Mouse (Mus musculus): Measurements from ENCODE around the gene Gm3159. TPM values are rescaled to one million over a fixed set of nuclear protein-coding genes. Genes with fewer than 3 reads are reported as not detected.
A peak's percentile ranks its signal among the peaks of the same experiment; 100 is the strongest.
"Not testable (repeated sequence)": the region's sequence is repeated elsewhere in the genome, so short reads cannot be mapped to it uniquely, and the experiment has no call there.

Gm3159 gene
- not detected for total RNA-seq (2021)
- long read RNA-seq, experiment 1, result 0 reads
- long read RNA-seq, experiment 2, result 0 reads

DNA sequence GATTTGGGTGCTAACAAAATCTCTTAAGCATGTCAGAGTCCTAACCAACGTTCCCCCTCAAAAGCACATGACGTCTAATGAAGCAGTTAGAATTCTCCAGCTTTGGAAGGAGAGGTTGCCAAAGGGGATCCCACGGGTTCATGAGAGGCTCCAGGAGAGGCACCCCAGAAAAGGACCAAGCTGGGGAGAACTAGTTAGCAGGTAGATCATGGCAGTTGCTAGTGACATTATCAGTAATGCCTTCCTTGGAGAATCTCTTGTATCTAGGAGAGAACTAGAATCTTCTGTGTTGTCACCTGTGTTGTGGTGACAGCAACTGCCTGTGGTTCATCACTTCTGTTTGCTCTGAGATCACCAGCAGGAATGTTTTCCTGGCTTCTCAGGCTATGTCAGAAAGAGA, at the start of gene Gm3159:
Gene Gm3159, plus strand, starts transcription at position 301 of the 400 bp plus-strand sequence.
- not testable (repeated sequence) for DNase-seq

DNA sequence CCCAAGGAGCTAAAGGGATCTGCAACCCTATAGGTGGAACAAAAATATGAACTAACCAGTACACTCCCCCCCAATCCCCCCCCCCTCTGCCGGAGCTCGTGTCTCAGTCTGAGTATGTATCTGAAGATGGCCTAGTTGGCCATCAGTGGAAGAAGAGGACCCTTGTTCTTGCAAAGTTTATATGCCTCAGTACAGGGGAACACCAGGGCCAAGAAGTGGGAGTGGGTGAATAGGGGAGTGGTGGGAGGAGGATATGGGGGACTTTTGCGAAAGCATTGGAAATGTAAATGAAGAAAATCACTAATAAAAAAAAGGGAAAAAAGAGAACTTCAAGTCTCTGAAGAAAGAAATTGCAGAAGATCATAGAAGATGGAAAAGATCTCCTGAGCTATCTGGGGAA, 28.3 kb upstream of the Gm3159 start:
- DNase-seq, result not testable (repeated sequence)

DNA sequence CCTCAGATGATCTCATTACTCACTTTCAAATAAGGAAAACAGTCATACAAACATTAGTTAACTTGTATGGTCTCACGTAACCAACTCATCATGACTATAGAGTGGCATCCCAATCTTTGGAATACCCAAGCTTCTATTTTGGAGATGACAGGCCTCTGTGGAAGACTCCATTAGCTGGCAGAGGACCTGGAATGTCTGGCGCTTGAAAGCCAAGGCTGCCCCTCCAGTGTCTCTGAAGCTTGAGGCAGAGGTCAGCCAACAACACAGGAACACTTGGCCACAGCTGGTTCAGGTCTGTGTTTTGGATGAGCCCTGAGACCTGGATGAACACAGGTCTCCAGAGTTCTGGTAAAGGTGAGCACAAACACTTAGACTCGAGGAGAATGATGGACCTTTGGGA, 27.6 kb upstream of the Gm3159 start:
- DNase-seq, result not testable (repeated sequence)

DNA sequence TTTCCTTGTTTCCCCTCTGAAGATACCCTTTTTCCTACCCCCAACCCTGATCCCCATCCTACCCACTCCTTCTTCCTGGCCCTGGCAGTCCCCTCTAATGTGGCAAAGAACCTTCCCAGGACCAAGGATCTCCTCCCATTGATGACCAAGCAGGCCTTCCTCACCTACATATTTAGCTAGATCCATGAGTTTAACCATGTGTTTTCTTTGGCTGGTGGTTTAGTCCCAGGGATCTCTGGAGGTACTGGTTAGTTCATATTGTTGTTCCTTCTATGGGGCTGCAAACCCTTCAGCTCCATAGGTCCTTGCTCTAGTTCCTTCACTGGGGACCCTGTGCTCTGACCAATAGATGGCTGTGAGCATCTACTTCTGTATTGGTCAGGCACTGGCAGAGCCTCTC, 19.5 kb upstream of the Gm3159 start:
- not testable (repeated sequence) for DNase-seq

DNA sequence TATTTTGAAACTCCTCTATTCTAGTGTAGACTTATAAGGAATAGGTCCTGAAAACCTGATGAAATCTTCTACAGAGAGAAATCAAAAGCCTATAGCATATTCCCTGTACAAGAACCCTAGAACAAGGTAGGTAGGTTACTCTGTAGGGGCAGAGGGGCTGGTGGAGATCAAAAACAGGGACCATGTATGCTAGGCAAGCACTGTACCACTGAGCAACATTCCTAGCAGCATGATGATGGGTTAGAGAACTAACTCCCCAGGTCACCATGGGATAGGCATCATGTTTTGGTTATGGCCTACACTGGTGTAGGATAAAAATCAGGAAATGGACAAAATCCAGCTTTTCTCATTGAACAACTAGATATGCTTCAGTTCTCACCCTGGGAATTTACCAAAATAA, 11.7 kb upstream of the Gm3159 start:
- DNase-seq, result not testable (repeated sequence)

DNA sequence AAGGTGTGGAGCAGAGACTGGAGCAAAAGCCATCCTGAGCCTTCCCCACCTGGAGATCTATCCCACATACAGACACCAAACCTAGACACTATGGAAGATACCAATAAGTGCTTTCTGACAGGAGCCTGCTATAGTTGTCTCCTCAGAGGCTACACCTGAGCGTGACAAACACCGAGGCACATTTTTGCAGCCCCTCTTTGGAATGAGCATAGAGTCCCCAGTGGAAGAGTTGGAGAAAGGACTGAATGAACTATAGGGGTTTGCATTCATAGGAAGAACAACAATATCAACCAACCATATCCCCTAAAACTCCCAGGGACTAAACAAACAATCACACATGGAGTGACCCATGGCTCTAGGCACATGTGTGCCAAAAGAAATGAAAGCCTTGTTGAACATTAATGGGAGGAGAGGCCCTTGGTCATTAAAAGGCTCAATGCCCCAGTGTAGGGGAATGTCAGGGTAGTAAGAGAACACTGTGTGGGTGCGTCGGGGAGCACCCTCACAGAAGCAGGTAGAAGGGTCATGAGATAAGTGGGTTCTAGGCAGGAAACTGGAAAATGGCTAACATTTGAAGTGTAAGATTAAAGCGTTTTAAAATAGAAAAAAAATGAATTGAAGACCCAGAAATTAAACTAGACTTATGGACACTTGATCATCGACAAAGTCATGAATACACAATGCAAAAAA, 4.3 kb upstream of the Gm3159 start:
- not testable (repeated sequence) for DNase-seq

DNA sequence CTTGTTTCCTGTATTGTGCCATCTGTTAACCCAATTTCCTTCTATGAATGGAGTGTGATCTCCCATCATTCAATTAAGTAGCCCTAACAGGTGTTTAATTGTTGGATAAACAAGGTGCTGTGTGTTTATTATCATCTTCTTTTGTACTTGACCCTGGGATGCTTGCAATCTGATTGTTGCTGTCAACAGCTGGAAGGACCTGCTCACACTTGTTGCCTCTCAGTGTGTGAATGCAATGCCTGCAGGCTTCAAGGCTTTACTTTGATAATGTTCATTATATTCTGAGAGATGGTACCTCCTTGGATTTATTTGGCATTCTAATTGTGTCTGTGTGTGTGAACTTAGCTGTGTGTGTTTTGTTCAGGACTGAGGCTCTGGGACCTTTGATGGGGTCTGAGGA, 1.3 kb downstream of the Gm3159 start:
- not testable (repeated sequence) for DNase-seq

DNA sequence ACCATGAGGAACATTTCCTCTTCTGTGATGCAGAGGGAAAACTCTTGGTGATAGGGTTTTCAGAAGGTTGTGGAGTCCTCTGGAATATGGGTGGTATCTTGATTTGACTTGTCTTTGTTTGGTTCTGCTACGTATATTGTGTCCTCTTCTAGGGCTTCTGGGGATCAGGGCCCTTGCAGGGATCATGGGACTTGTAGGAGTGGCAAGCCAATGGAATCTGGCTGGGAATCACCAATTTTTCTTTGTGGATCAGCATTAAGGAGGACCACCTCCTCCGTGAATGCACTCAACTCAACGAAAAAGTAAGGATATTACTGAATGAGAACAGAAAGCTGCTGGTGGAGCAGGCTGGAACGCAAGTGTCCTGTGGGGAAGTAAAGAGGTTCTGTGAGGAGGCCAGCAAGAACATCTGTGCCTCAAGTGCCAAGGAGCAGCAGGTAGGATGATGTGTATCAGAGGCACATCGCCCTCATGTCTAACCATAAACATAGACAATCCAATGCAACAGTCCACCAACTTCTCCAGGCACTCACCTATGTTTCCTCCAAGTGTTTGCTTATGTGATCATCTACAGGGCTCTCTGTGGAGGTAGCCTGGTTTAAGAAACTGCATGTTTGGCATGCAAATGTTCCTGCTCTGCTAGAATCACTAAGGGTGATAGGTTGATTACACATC, 2.9 kb downstream of the Gm3159 start:
- not testable (repeated sequence) for DNase-seq

DNA sequence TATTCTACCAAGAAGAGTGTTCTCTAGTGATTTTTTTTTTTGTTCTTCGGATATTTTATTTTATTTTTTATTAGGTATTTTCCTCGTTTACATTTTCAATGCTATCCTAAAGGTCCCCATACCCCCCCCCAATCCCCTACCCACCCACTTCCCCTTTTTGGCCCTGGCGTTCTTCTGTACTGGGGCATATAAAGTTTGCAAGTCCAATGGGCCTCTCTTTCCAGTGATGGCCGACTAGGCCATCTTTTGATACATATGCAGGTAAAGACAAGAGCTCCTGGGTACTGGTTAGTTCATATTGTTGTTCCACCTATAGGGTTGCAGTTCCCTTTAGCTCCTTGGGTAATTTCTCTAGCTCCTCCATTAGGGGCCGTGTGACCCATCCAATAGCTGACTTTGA, 3.9 kb downstream of the Gm3159 start:
- not testable (repeated sequence) for DNase-seq

DNA sequence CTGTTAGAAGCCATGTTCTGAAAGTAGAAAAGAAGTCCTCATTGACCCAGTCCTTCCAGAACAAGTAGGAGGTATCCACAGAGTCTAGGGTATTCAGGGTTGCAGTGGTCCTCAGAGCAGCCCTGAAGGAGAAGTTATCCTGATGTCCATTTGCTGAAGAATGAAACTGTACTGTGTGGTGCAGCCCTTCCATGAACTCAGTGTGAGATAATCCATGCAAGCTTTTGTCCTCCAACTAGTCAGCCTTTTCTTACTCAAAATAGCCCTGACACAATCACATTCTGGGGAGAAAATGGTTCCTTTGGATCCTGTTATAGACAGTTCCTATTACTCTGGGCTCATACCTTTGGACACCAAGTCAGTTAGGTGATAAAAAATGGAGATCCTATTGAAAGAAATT, 6.5 kb downstream of the Gm3159 start:
- not testable (repeated sequence) for DNase-seq

DNA sequence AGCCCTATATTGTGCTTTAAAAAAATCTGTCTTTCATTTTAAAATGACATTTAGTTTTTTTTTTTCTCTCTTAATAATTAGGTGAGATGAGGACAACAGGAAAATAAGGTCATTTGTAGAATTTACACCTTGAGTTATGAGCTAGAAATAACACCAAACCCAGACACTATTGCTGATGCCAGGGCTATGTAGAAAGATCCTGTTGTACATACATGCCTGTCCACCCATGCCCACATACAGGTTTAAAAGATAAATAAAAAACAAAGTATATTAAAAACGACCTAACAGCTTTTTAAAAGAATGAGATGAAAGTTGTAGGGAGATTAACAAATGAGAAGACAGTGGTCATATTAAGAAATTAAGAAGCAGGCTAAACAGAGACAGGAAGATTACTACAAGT, 12.6 kb downstream of the Gm3159 start:
- not testable (repeated sequence) for DNase-seq

DNA sequence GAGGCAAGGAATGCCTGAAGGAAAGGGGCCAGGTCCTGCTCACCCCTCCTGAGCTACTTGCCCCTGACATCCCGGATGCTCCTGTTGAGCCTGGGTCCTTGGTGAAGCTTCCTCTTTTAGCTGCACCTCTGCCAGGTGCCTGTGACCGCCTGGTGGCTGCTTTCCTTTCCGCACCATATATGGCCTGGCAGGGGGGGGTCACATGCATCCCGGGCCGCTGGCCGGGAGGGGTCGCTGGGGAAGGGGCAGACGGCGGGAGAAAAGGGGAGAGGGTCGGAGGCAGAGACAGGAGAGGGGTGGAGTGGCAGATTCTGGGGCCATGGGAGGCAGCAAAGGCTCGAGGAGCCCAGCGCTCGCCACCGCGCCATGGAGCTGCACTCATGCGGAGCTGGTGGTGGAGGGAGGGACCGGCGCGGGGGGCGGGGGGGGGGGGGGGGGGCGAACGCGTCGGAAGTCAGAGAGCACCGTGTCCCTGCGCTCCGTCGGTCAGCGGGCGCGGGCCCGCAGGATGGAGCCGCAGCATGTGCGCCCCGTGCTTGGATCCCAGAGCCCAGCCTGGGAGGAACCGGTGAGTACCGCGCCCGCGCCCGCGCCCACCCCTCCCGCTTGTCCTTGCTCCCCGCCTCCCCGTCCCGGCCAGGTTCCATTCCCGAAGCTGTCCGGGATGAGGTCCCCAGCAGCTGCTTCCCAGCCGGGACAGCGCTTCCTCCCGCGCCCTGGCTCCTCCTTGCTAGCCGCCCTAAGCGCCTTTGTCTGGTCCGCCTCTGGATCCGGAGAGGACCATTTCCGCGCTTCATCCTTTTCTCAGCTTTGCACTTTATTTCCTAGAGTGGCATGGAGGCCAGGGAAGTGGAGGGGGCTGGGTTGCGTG, 17.9 kb downstream of the Gm3159 start, which contains the start of gene Gm3164:
Gene Gm3164, plus strand, starts transcription at position 484 of the 871 bp plus-strand sequence.
- DNase-seq, result peak; percentile 74

DNA sequence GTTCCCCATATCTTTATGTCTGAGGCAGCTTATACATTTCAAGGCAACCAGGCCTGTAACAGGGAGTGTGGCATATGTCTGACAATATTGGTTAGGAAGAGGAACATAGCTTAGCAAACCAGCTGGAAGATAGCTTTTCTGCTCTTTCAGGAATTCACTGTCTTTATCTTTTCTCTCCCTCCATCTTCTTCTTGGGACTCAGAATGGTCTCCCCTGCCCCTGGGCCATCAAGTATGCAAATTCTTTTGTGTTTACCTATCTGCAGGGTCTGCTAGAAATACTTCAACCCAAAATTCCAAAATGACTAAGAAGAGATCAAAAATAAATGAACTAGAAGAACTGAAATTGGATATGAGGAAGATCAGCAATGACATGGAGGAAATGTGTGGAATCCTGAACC, 33.4 kb downstream of the Gm3159 start, which contains the start of gene Gm3173:
Gene Gm3173, plus strand, starts transcription at position 301 of the 400 bp plus-strand sequence.
- not testable (repeated sequence) for DNase-seq

Other genes with a start within 250 kb of the Gm3159 start
- gene Gm3127, start 232.5 kb upstream of the Gm3159 start, total RNA-seq (2021), result not detected
- gene Gm2974, start 214.9 kb upstream of the Gm3159 start, total RNA-seq (2021), result not detected
- not detected for gene Gm3138, start 147.9 kb upstream of the Gm3159 start, total RNA-seq (2021)
- gene Gm3149, start 80.2 kb upstream of the Gm3159 start, total RNA-seq (2021), result not detected
- gene 2610042L04Rik, start 62.8 kb upstream of the Gm3159 start, total RNA-seq (2021), result not detected
- gene Gm3164, start 17.9 kb downstream of the Gm3159 start, total RNA-seq (2021), result not detected
- gene Gm3173, start 33.5 kb downstream of the Gm3159 start, total RNA-seq (2021), result not detected
- not detected for gene Gm3182, start 84.2 kb downstream of the Gm3159 start, total RNA-seq (2021)
- not detected for gene Gm3047, start 157.9 kb downstream of the Gm3159 start, total RNA-seq (2021)
- not detected for gene Gm8159, start 234.8 kb downstream of the Gm3159 start, total RNA-seq (2021)

All from gastrocnemius, postnatal 25 days (tissue).